Mouse (Mus musculus): ENCODE results near the gene Wipf1. TPM values are rescaled to one million over a fixed set of nuclear protein-coding genes. Genes with fewer than 3 reads are reported as not detected.

Gene Wipf1
- total RNA-seq, 1 experiment from 2014 or later: 109 TPM

- ATAC-seq (ENCODE audit: extremely low read depth, insufficient number of reproducible peaks, low FRiP score, poor library complexity, severe bottlenecking): no peak
These were observed 75.3 kb downstream of the Wipf1 start for GRCm38 (mm10) chr2:73454186-73454585.

- ATAC-seq (ENCODE audit: extremely low read depth, insufficient number of reproducible peaks, low FRiP score, poor library complexity, severe bottlenecking): peak; percentile 52
These were observed 75.8 kb downstream of the Wipf1 start for GRCm38 (mm10) chr2:73453717-73454116.

- no peak for ATAC-seq (ENCODE audit: extremely low read depth, insufficient number of reproducible peaks, low FRiP score, poor library complexity, severe bottlenecking)
These were observed 76.4 kb downstream of the Wipf1 start for GRCm38 (mm10) chr2:73453085-73453484.

- no peak for ATAC-seq (ENCODE audit: extremely low read depth, insufficient number of reproducible peaks, low FRiP score, poor library complexity, severe bottlenecking)
These were observed 77.0 kb downstream of the Wipf1 start for GRCm38 (mm10) chr2:73452556-73452955.

- no peak for ATAC-seq (ENCODE audit: extremely low read depth, insufficient number of reproducible peaks, low FRiP score, poor library complexity, severe bottlenecking)
These were observed 78.0 kb downstream of the Wipf1 start for GRCm38 (mm10) chr2:73451541-73451940.

- peak; percentile 39; the same call in 1 of the 2 replicates for ATAC-seq (ENCODE audit: extremely low read depth, insufficient number of reproducible peaks, low FRiP score, poor library complexity, severe bottlenecking)
These were observed 79.3 kb downstream of the Wipf1 start for GRCm38 (mm10) chr2:73450172-73450715.

- ATAC-seq (ENCODE audit: extremely low read depth, insufficient number of reproducible peaks, low FRiP score, poor library complexity, severe bottlenecking): no peak
These were observed 85.5 kb downstream of the Wipf1 start for GRCm38 (mm10) chr2:73443985-73444384.

- ATAC-seq (ENCODE audit: extremely low read depth, insufficient number of reproducible peaks, low FRiP score, poor library complexity, severe bottlenecking): peak; percentile 52; the same call in 1 of the 2 replicates
These were observed 87.5 kb downstream of the Wipf1 start for GRCm38 (mm10) chr2:73442015-73442414.

- ATAC-seq (ENCODE audit: extremely low read depth, insufficient number of reproducible peaks, low FRiP score, poor library complexity, severe bottlenecking): no peak
These were observed 89.2 kb downstream of the Wipf1 start for GRCm38 (mm10) chr2:73440319-73440718.

- no peak for ATAC-seq (ENCODE audit: extremely low read depth, insufficient number of reproducible peaks, low FRiP score, poor library complexity, severe bottlenecking)
These were observed 92.6 kb downstream of the Wipf1 start for GRCm38 (mm10) chr2:73436976-73437375.

- ATAC-seq (ENCODE audit: extremely low read depth, insufficient number of reproducible peaks, low FRiP score, poor library complexity, severe bottlenecking): no peak
These were observed 93.7 kb downstream of the Wipf1 start for GRCm38 (mm10) chr2:73435847-73436246.

- no peak for ATAC-seq (ENCODE audit: extremely low read depth, insufficient number of reproducible peaks, low FRiP score, poor library complexity, severe bottlenecking)
These were observed 97.6 kb downstream of the Wipf1 start for GRCm38 (mm10) chr2:73431959-73432396.

- 0 out of 2 replicates have a peak, but pooled peaks have one; percentile 5 for ATAC-seq (ENCODE audit: extremely low read depth, insufficient number of reproducible peaks, low FRiP score, poor library complexity, severe bottlenecking)
These were observed 100.6 kb downstream of the Wipf1 start for GRCm38 (mm10) chr2:73428803-73429468.

GRCm38 (mm10) chr2:73427293-73427692, 102.2 kb downstream of the Wipf1 start:
- ATAC-seq (ENCODE audit: extremely low read depth, insufficient number of reproducible peaks, low FRiP score, poor library complexity, severe bottlenecking): peak; percentile 67

- ATAC-seq (ENCODE audit: extremely low read depth, insufficient number of reproducible peaks, low FRiP score, poor library complexity, severe bottlenecking): no peak
These were observed 103.7 kb downstream of the Wipf1 start for GRCm38 (mm10) chr2:73425822-73426221.

GRCm38 (mm10) chr2:73419730-73420129, 109.8 kb downstream of the Wipf1 start:
- ATAC-seq (ENCODE audit: extremely low read depth, insufficient number of reproducible peaks, low FRiP score, poor library complexity, severe bottlenecking): no peak

GRCm38 (mm10) chr2:73419285-73419684, 110.2 kb downstream of the Wipf1 start:
- no peak for ATAC-seq (ENCODE audit: extremely low read depth, insufficient number of reproducible peaks, low FRiP score, poor library complexity, severe bottlenecking)

GRCm38 (mm10) chr2:73415892-73416291, 113.6 kb downstream of the Wipf1 start:
- no peak for ATAC-seq (ENCODE audit: extremely low read depth, insufficient number of reproducible peaks, low FRiP score, poor library complexity, severe bottlenecking)

- no peak for ATAC-seq (ENCODE audit: extremely low read depth, insufficient number of reproducible peaks, low FRiP score, poor library complexity, severe bottlenecking)
These were observed 119.5 kb downstream of the Wipf1 start for GRCm38 (mm10) chr2:73410076-73410475.

- no peak for ATAC-seq (ENCODE audit: extremely low read depth, insufficient number of reproducible peaks, low FRiP score, poor library complexity, severe bottlenecking)
These were observed 121.9 kb downstream of the Wipf1 start for GRCm38 (mm10) chr2:73407662-73408061.

Measured in neutrophil, adult 5-6 weeks (primary cell).